Mouse (Mus musculus) hindbrain, postnatal 0 days (tissue): ENCODE results near the gene Havcr2. TPM values are rescaled to one million over a fixed set of nuclear protein-coding genes. Genes with fewer than 3 reads are reported as not detected.
"Not testable (repeated sequence)": the region's sequence is repeated elsewhere in the genome, so short reads cannot be mapped to it uniquely, and the experiment has no call there.

Source experiments
- ATAC-seq: fragments of 200-750 bp; cut with Nextera tagmentation; 2 replicates; pipeline ENCODE4 v1.8.0; 2017; ENCODE audit warnings: mild to moderate bottlenecking, moderate TSS enrichment, moderate library complexity
- DNase-seq: peaks from one replicate; pipeline ENCODE4 v3.0.0-alpha.2; 2015; ENCODE audit warnings: low spot score
- H3K27ac ChIP-seq: fragments of 300-500 bp; sonication (generic); 2 replicates; pipeline ENCODE4 v1.5.1; 2014; ENCODE audit warnings: mild to moderate bottlenecking
- H3K27me3 ChIP-seq: fragments of 300-500 bp; sonication (generic); 2 replicates; pipeline ENCODE4 v1.6.1; 2014; ENCODE audit warnings: low read length, mixed read lengths; ENCODE audit not compliant: insufficient read depth
- H3K36me3 ChIP-seq: fragments of 300-500 bp; sonication (generic); 2 replicates; pipeline ENCODE4 v1.6.1; 2014; ENCODE audit warnings: low read length, mixed read lengths; ENCODE audit not compliant: insufficient read depth
- H3K4me1 ChIP-seq: fragments of 300-500 bp; sonication (generic); 2 replicates; pipeline ENCODE4 v1.6.1; 2014; ENCODE audit warnings: antibody characterized with exemption, low read length, mixed read lengths; ENCODE audit not compliant: insufficient read depth
- H3K4me2 ChIP-seq: fragments of 300-500 bp; sonication (generic); 2 replicates; pipeline ENCODE4 v1.6.1; 2014; ENCODE audit warnings: low read depth, mild to moderate bottlenecking, low read length, moderate library complexity, mixed read lengths
- H3K4me3 ChIP-seq: fragments of 300-500 bp; sonication (generic); 2 replicates; pipeline ENCODE4 v1.5.1; 2014; ENCODE audit warnings: low read length
- H3K9ac ChIP-seq: fragments of 300-500 bp; sonication (generic); replicated peaks from 2 replicates; pipeline ENCODE4 v1.6.1; 2014; ENCODE audit warnings: mild to moderate bottlenecking, low read length, moderate library complexity, mixed read lengths
- H3K9me3 ChIP-seq: fragments of 300-500 bp; sonication (generic); 2 replicates; pipeline ENCODE4 v1.6.1; 2016; ENCODE audit warnings: low read length, mixed read lengths
- CTCF ChIP-seq: IDR thresholded peaks from 2 replicates; pipeline ENCODE4 v1.5.1; 2016; ENCODE audit warnings: antibody characterized with exemption, control low read depth, low read depth
- WGBS: fragments of 180-500 bp; shearing (Covaris S2); extraction: QIAGEN DNeasy Blood & Tissue Kit; methylation state at CpG from one replicate; pipeline ENCODE4 v1.1.7; 2014; 5-methylcytosine and 5-hydroxymethylcytosine counted together
- polyA plus RNA-seq: library from polyadenylated mRNA; unstranded; fragments of >200 nt; fragmentation: Nextera tagmentation; extraction: Ambion mirVana; gene quantifications from 2 replicates; pipeline ENCODE4 v1.2.1, GENCODE M21; 2015
- total RNA-seq: library from RNA; depleted of rRNA; stranded (reverse); fragments of >200 nt; gene quantifications from 2 replicates; pipeline ENCODE4 v1.2.3, GENCODE M21; 2014

The Havcr2 gene
- total and polyA plus RNA-seq, 2 experiments from 2014 or later: 0.21 to 0.24 TPM

GRCm38 (mm10) chr11:46421086-46421888, 33.4 kb upstream of the Havcr2 start:
- Histone ChIP-seq H3K4me3 (no peak overlapping the region), H3K27ac (no peak overlapping the region), H3K9me3 (no peaks in the 10 kb centered on the region), H3K4me1 (no peaks in the 10 kb centered on the region), H3K27me3 (no peaks in the 10 kb centered on the region), H3K4me2 (no peak overlapping the region), H3K36me3 (no peaks in the 10 kb centered on the region), H3K9ac (no peak overlapping the region)
- 83% methylated on average over 8 of the region's 8 CpGs for WGBS
- TF ChIP-seq CTCF: no peak
- ATAC-seq (no peak), DNase-seq (no peak)

GRCm38 (mm10) chr11:46428131-46428530, 26.6 kb upstream of the Havcr2 start:
- not testable (repeated sequence) for ATAC-seq, H3K4me1 ChIP-seq, H3K4me2 ChIP-seq, H3K27me3 ChIP-seq, DNase-seq, H3K9ac ChIP-seq, H3K36me3 ChIP-seq, H3K27ac ChIP-seq, H3K4me3 ChIP-seq, H3K9me3 ChIP-seq
- WGBS: 32% methylated on average over 4 of the region's 4 CpGs

GRCm38 (mm10) chr11:46430123-46430522, 24.6 kb upstream of the Havcr2 start:
- Histone ChIP-seq H3K27ac (no peak overlapping the region), H3K27me3 (no peaks in the 10 kb centered on the region), H3K4me3 (no peak overlapping the region), H3K9ac (no peak overlapping the region), H3K4me2 (no peak overlapping the region), H3K4me1 (no peaks in the 10 kb centered on the region), H3K36me3 (no peaks in the 10 kb centered on the region), H3K9me3 (no peaks in the 10 kb centered on the region)
- no peak for ATAC-seq
- 88% methylated on average over 2 of the region's 2 CpGs for WGBS
- DNase-seq: no peak
- TF ChIP-seq CTCF: no peak

- Histone ChIP-seq H3K27me3 (no peaks in the 10 kb centered on the region), H3K36me3 (no peaks in the 10 kb centered on the region), H3K4me2 (no peak overlapping the region), H3K9ac (no peak overlapping the region), H3K27ac (no peak overlapping the region; the same call in 1 of the 2 replicates), H3K4me3 (no peak overlapping the region), H3K9me3 (no peaks in the 10 kb centered on the region), H3K4me1 (no peaks in the 10 kb centered on the region)
- ATAC-seq (peak; percentile 94), DNase-seq (peak; percentile 92)
- peak; percentile 93 for TF ChIP-seq CTCF
- 28% methylated on average over 3 of the region's 3 CpGs for WGBS
These were observed 23.6 kb upstream of the Havcr2 start for GRCm38 (mm10) chr11:46431129-46431528.

GRCm38 (mm10) chr11:46435363-46435762, 19.4 kb upstream of the Havcr2 start:
- Histone ChIP-seq H3K4me2 (no peak overlapping the region), H3K27ac (no peak overlapping the region), H3K9ac (no peak overlapping the region), H3K4me3 (no peak overlapping the region), H3K36me3 (no peaks in the 10 kb centered on the region), H3K27me3 (no peaks in the 10 kb centered on the region), H3K9me3 (no peaks in the 10 kb centered on the region), H3K4me1 (peaks cover 3% of the 10 kb centered on the region; the same call in 1 of the 2 replicates)
- DNase-seq (no peak), ATAC-seq (no peak)
- TF ChIP-seq CTCF: no peak

- peaks cover 4% of the 10 kb centered on the region for H3K36me3 ChIP-seq
- ATAC-seq (peak; percentile 99), DNase-seq (peak; percentile 98)
- H3K4me1 ChIP-seq: peaks cover 3% of the 10 kb centered on the region; the same call in 1 of the 2 replicates
- WGBS: under 1% methylated on average over 48 of the region's 59 CpGs
- peak within 1 kb of the TSS; percentile 97 for H3K27ac ChIP-seq
- peak within 1 kb of the TSS; percentile 94 for H3K4me2 ChIP-seq
- peak within 1 kb of the TSS; percentile 99 for H3K4me3 ChIP-seq
- no peaks in the 10 kb centered on the region for H3K9me3 ChIP-seq
- no peak for TF ChIP-seq CTCF
- peak within 1 kb of the TSS; percentile 91 for H3K9ac ChIP-seq
- H3K27me3 ChIP-seq: no peaks in the 10 kb centered on the region
These were observed 17.8 kb upstream of the Havcr2 start, which contains the start of gene Med7 for GRCm38 (mm10) chr11:46436760-46437458. Gene Med7, plus strand, starts transcription at chr11:46436925.
